Mouse (Mus musculus) lung, postnatal 0 days (tissue): ENCODE results near the gene Cd300c2. TPM values are rescaled to one million over a fixed set of nuclear protein-coding genes. Genes with fewer than 3 reads are reported as not detected.
A peak's percentile ranks its signal among the peaks of the same experiment; 100 is the strongest.
"Not testable (repeated sequence)": the region's sequence is repeated elsewhere in the genome, so short reads cannot be mapped to it uniquely, and the experiment has no call there.

Experiments
- ATAC-seq: fragments of 200-750 bp; cut with Nextera tagmentation; 2 replicates; pipeline ENCODE4 v1.8.0; 2017; ENCODE audit warnings: moderate library complexity
- DNase-seq: peaks from one replicate; pipeline ENCODE4 v3.0.0-alpha.2; 2016; ENCODE audit warnings: low spot score
- H3K27ac ChIP-seq: fragments of 300-500 bp; sonication (generic); 2 replicates; pipeline ENCODE4 v1.5.1; 2014; ENCODE audit warnings: antibody characterized with exemption, mild to moderate bottlenecking, low read length, mixed read lengths
- H3K27me3 ChIP-seq: fragments of 300-500 bp; sonication (generic); replicated peaks from 2 replicates; pipeline ENCODE4 v1.6.1; 2014; ENCODE audit warnings: low read length, mixed read lengths; ENCODE audit not compliant: insufficient read depth
- H3K36me3 ChIP-seq: fragments of 300-500 bp; sonication (generic); 2 replicates; pipeline ENCODE4 v1.6.1; 2014; ENCODE audit warnings: low read length, mixed read lengths; ENCODE audit not compliant: insufficient read depth
- H3K4me1 ChIP-seq: fragments of 300-500 bp; sonication (generic); 2 replicates; pipeline ENCODE4 v1.6.1; 2014; ENCODE audit warnings: antibody characterized with exemption, low read depth, low read length, mixed read lengths; ENCODE audit not compliant: insufficient read depth
- H3K4me2 ChIP-seq: fragments of 300-500 bp; sonication (generic); replicated peaks from 2 replicates; pipeline ENCODE4 v1.6.1; 2014; ENCODE audit warnings: low read depth, mild to moderate bottlenecking, low read length, moderate library complexity, mixed read lengths
- H3K4me3 ChIP-seq: fragments of 300-500 bp; sonication (generic); 2 replicates; pipeline ENCODE4 v1.5.1; 2014; ENCODE audit warnings: low read depth, low read length
- H3K9ac ChIP-seq: fragments of 300-500 bp; sonication (generic); replicated peaks from 2 replicates; pipeline ENCODE4 v1.6.1; 2014; ENCODE audit warnings: low read depth, mild to moderate bottlenecking
- H3K9me3 ChIP-seq: fragments of 300-500 bp; sonication (generic); 2 replicates; pipeline ENCODE4 v1.6.1; 2016; ENCODE audit warnings: low read length, mixed read lengths
- CTCF ChIP-seq: IDR thresholded peaks from 2 replicates; pipeline ENCODE4 v1.5.1; 2016; ENCODE audit warnings: antibody characterized with exemption, mild to moderate bottlenecking
- EP300 ChIP-seq: IDR thresholded peaks from 2 replicates; pipeline ENCODE4 v1.6.1; 2016; ENCODE audit warnings: antibody characterized with exemption, mild to moderate bottlenecking, control low read depth
- WGBS: fragments of 180-500 bp; shearing (Covaris S2); extraction: QIAGEN DNeasy Blood & Tissue Kit; methylation state at CpG from one replicate; pipeline ENCODE4 v1.1.7; 2014; 5-methylcytosine and 5-hydroxymethylcytosine counted together
- polyA plus RNA-seq: library from polyadenylated mRNA; unstranded; fragments of >200 nt; fragmentation: Nextera tagmentation; extraction: Ambion mirVana; gene quantifications from 2 replicates; pipeline ENCODE4 v1.2.1, GENCODE M21; 2015

The Cd300c2 gene
- polyA plus RNA-seq = 12.4 and 15.7 TPM in 2 replicates

DNA sequence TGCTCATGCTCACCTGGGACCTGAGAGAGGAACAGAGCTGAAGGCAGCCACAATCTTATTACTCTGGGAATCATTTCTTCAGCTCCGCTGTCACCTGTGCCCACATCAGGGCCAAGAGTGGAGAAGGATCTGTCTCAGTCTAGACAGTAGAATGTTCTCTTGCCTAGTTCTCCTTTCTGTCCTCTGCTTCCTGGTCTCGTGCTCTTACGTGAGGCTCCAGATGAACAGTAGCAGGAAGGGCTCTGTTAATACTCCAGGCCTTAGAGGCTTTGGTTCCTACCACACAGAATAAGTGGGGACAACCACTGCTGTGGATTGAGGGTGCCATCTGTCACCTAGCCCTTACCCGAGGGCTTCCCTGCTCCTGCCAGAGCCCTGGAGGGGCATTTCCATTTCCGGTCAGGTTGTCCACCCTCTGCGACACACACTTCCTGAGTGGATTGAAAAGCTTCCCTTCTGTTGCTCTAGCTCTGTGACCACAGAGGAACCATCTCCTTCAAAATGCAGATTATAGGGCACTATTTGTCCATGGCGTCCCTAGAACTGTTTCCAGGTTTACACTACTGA is at the start of gene Cd300c2:
Gene Cd300c2 (minus strand): TSS at position 407 of the 567 bp plus-strand sequence.
- H3K4me1 ChIP-seq = no peaks in the 10 kb centered on the region
- no peaks in the 10 kb centered on the region for H3K27me3 ChIP-seq
- ATAC-seq (no peak; the same call in 1 of the 2 replicates), DNase-seq (peak; percentile 17)
- no peak for TF ChIP-seq CTCF
- no peak for TF ChIP-seq EP300
- no peak within 1 kb of the TSS for H3K4me3 ChIP-seq
- no peak within 1 kb of the TSS for H3K27ac ChIP-seq
- H3K36me3 ChIP-seq = no peaks in the 10 kb centered on the region
- WGBS = 80% methylated on average over 7 of the region's 7 CpGs
- H3K4me2 ChIP-seq = no peak within 1 kb of the TSS
- H3K9ac ChIP-seq = no peak within 1 kb of the TSS
- H3K9me3 ChIP-seq = no peaks in the 10 kb centered on the region

DNA sequence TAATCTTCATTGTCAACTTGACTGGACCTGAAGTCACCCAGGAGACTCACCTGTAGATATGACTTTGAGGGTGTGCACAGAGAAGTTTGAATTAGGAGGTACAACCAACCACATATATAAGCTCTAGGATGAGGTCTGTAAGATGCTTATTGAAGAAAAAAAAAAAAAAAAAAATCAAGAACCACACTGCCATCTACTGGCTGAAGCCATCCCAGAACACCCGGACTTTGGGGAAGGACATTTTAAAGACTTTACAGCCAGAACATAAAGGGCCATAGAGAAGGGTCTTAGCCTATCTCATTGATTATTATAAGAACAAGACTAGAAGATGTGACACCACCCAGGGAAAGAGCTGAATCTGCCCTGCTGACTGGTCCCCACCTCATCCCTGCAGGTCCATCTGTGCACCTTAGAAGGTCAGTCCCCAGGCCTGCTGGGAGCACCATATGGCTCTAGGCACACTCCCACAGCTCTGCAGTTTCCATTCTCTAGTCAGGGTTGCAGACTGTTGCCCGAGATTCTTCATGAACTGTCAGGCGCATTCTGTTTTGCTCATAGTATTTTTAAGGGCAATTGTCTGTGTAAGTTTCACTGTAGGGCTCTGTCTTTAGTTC is 47.7 kb upstream of the Cd300c2 start:
- H3K4me2 ChIP-seq = no peak overlapping the region
- ATAC-seq = no peak
- H3K9me3 ChIP-seq = no peaks in the 10 kb centered on the region
- no peaks in the 10 kb centered on the region for H3K4me1 ChIP-seq
- H3K36me3 ChIP-seq = no peaks in the 10 kb centered on the region
- no peak overlapping the region for H3K27ac ChIP-seq
- H3K27me3 ChIP-seq = no peaks in the 10 kb centered on the region
- no peak for DNase-seq
- no peak overlapping the region for H3K9ac ChIP-seq
- no peak for TF ChIP-seq EP300
- peak; percentile 18; the same call in 1 of the 2 replicates for TF ChIP-seq CTCF
- WGBS = 35% methylated on average over 3 of the region's 3 CpGs
- no peak overlapping the region for H3K4me3 ChIP-seq

GRCm38 (mm10) chr11:115048259-115048658 is 46.6 kb upstream of the Cd300c2 start, which contains the start of gene Cd300ld3:
Gene Cd300ld3, minus strand, starts transcription at chr11:115048409.
- Histone ChIP-seq H3K27ac (no peak within 1 kb of the TSS), H3K36me3 (no peaks in the 10 kb centered on the region), H3K9me3 (no peaks in the 10 kb centered on the region), H3K4me3 (no peak within 1 kb of the TSS), H3K4me1 (no peaks in the 10 kb centered on the region), H3K9ac (no peak within 1 kb of the TSS), H3K27me3 (no peaks in the 10 kb centered on the region), H3K4me2 (no peak within 1 kb of the TSS)
- WGBS = 43% methylated on average over 2 of the region's 2 CpGs
- TF ChIP-seq CTCF = no peak
- TF ChIP-seq EP300 = no peak
- ATAC-seq (no peak), DNase-seq (no peak)

DNA sequence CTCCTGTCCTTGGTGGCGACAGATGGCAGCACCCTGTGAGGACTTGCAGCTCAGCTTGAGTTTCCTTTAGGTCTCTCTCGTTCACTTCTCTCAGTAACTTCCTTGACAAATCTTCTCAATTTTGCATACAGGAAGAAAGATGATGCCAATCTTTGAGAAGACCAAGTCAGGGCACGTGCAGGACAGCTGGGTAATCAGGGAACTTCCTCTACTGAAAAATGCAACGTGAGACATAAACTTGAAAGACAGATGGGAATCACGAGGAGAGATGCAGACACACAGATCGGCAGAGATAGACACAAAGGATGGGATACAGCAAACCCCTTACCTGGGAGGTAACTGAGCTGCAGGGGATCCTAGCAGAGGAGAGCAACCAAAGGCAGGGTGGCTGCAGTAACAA is 36.0 kb upstream of the Cd300c2 start, which contains the start of gene Cd300ld5:
Gene Cd300ld5 (minus strand): TSS at position 101 of the 400 bp plus-strand sequence.
- H3K9me3 ChIP-seq, H3K36me3 ChIP-seq, H3K4me1 ChIP-seq, H3K27me3 ChIP-seq, H3K9ac ChIP-seq, H3K27ac ChIP-seq, H3K4me3 ChIP-seq, ATAC-seq, H3K4me2 ChIP-seq, DNase-seq: not testable (repeated sequence)
- WGBS = no CpG with 5 or more reads among the region's 6 CpGs

DNA sequence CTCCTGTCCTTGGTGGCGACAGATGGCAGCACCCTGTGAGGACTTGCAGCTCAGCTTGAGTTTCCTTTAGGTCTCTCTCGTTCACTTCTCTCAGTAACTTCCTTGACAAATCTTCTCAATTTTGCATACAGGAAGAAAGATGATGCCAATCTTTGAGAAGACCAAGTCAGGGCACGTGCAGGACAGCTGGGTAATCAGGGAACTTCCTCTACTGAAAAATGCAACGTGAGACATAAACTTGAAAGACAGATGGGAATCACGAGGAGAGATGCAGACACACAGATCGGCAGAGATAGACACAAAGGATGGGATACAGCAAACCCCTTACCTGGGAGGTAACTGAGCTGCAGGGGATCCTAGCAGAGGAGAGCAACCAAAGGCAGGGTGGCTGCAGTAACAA is 25.2 kb upstream of the Cd300c2 start, which contains the start of gene Cd300ld4:
Gene Cd300ld4 (minus strand): TSS at position 101 of the 400 bp plus-strand sequence.
- H3K9ac ChIP-seq, ATAC-seq, H3K4me2 ChIP-seq, H3K27ac ChIP-seq, DNase-seq, H3K36me3 ChIP-seq, H3K27me3 ChIP-seq, H3K4me3 ChIP-seq, H3K4me1 ChIP-seq, H3K9me3 ChIP-seq: not testable (repeated sequence)
- no CpG with 5 or more reads among the region's 6 CpGs for WGBS

DNA sequence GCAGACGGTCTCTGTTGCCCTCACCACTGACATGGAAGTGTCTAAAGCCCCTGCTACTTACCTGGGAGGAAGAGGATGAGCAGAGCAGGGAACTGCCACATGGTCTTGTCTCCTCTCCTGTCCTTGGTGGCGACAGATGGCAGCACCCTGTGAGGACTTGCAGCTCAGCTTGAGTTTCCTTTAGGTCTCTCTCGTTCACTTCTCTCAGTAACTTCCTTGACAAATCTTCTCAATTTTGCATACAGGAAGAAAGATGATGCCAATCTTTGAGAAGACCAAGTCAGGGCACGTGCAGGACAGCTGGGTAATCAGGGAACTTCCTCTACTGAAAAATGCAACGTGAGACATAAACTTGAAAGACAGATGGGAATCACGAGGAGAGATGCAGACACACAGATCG is 14.4 kb upstream of the Cd300c2 start, which contains the start of gene Cd300ld2:
Gene Cd300ld2 (minus strand): TSS at position 101 of the 400 bp plus-strand sequence.
- not testable (repeated sequence) for H3K9ac ChIP-seq, H3K9me3 ChIP-seq, H3K27ac ChIP-seq, DNase-seq, ATAC-seq, H3K27me3 ChIP-seq, H3K4me3 ChIP-seq, H3K4me1 ChIP-seq, H3K36me3 ChIP-seq, H3K4me2 ChIP-seq
- WGBS = no CpG with 5 or more reads among the region's 7 CpGs
